Mouse (Mus musculus): ENCODE data around the gene Clybl. TPM values are rescaled to one million over a fixed set of nuclear protein-coding genes. Genes with fewer than 3 reads are reported as not detected.

Gene Clybl
- polyA plus RNA-seq, 1 experiment, result 30.9 TPM

- H3K36me3 ChIP-seq (ENCODE audit: control insufficient read depth, insufficient read depth), result no peaks in the 10 kb centered on the region
- no peak overlapping the region for H3ac ChIP-seq (ENCODE audit: control insufficient read depth, insufficient read length)
- no peaks in the 10 kb centered on the region for H3K27me3 ChIP-seq (ENCODE audit: control insufficient read depth, insufficient read depth, insufficient read length)
- TF ChIP-seq CEBPB (IDR thresholded peaks at IDR 0.05; ENCODE audit: insufficient read depth, poor library complexity, severe bottlenecking), result no peak
- no peak for TF ChIP-seq TCF12 (IDR thresholded peaks at IDR 0.05; ENCODE audit: insufficient read depth, poor library complexity, severe bottlenecking)
- TF ChIP-seq E2F4 (IDR thresholded peaks at IDR 0.05; ENCODE audit: insufficient read depth), result no peak
- no peak for TF ChIP-seq MYOG (IDR thresholded peaks at IDR 0.05; ENCODE audit: control insufficient read depth in 1 of 3, insufficient read depth in 1 of 3, insufficient read length in 2 of 3, low read depth in 2 of 3)
- no peak for TF ChIP-seq REST (IDR thresholded peaks at IDR 0.05; ENCODE audit: insufficient read depth, insufficient read length)
- TF ChIP-seq TCF3 (IDR thresholded peaks at IDR 0.05; ENCODE audit: insufficient read length, low read depth), result no peak
- TF ChIP-seq POLR2A (IDR thresholded peaks at IDR 0.05; ENCODE audit: insufficient read length, low read depth), result no peak
- no peak for TF ChIP-seq USF1 (IDR thresholded peaks at IDR 0.05; ENCODE audit: low read depth)
- no peak for TF ChIP-seq POLR2AphosphoS2 (IDR thresholded peaks at IDR 0.05; ENCODE audit: insufficient read length, low read depth)
- no peak for TF ChIP-seq MAX (IDR thresholded peaks at IDR 0.05; ENCODE audit: low read depth)
- no peak for TF ChIP-seq MYOD1 (IDR thresholded peaks at IDR 0.05; ENCODE audit: control insufficient read depth in 1 of 3, insufficient read length in 2 of 3, low read depth in 2 of 3)
- TF ChIP-seq SRF (IDR thresholded peaks at IDR 0.05; ENCODE audit: control insufficient read depth, insufficient read length, low read depth), result no peak
- H3K4me2 ChIP-seq (ENCODE audit: low read depth), result no peak overlapping the region
- no peak overlapping the region for H3K4me3 ChIP-seq
- H3K79me2 ChIP-seq (ENCODE audit: control insufficient read depth, insufficient read depth), result no peaks in the 10 kb centered on the region
Measured at GRCm38 (mm10) chr14:122315743-122316142, 134.2 kb downstream of the Clybl start.

GRCm38 (mm10) chr14:122322136-122322535, 140.6 kb downstream of the Clybl start:
- H3K79me2 ChIP-seq (ENCODE audit: control insufficient read depth, insufficient read depth), result no peaks in the 10 kb centered on the region
- TF ChIP-seq MAX (IDR thresholded peaks at IDR 0.05; ENCODE audit: low read depth), result no peak
- TF ChIP-seq REST (IDR thresholded peaks at IDR 0.05; ENCODE audit: insufficient read depth, insufficient read length), result peak; percentile 76
- H3ac ChIP-seq (ENCODE audit: control insufficient read depth, insufficient read length), result no peak overlapping the region
- no peaks in the 10 kb centered on the region for H3K27me3 ChIP-seq (ENCODE audit: control insufficient read depth, insufficient read depth, insufficient read length)
- H3K4me2 ChIP-seq (ENCODE audit: low read depth), result no peak overlapping the region
- no peak overlapping the region for H3K4me3 ChIP-seq
- no peaks in the 10 kb centered on the region for H3K36me3 ChIP-seq (ENCODE audit: control insufficient read depth, insufficient read depth)

GRCm38 (mm10) chr14:122323838-122324458, 142.4 kb downstream of the Clybl start:
- no peak for TF ChIP-seq CEBPB (IDR thresholded peaks at IDR 0.05; ENCODE audit: insufficient read depth, poor library complexity, severe bottlenecking)
- TF ChIP-seq USF1 (IDR thresholded peaks at IDR 0.05; ENCODE audit: low read depth), result no peak
- no peak for TF ChIP-seq TCF3 (IDR thresholded peaks at IDR 0.05; ENCODE audit: insufficient read length, low read depth)
- TF ChIP-seq MYOG (IDR thresholded peaks at IDR 0.05; ENCODE audit: control insufficient read depth in 1 of 3, insufficient read depth in 1 of 3, insufficient read length in 2 of 3, low read depth in 2 of 3), result no peak
- no peak for TF ChIP-seq POLR2A (IDR thresholded peaks at IDR 0.05; ENCODE audit: insufficient read length, low read depth)
- TF ChIP-seq SRF (IDR thresholded peaks at IDR 0.05; ENCODE audit: control insufficient read depth, insufficient read length, low read depth), result no peak
- no peak for TF ChIP-seq MAX (IDR thresholded peaks at IDR 0.05; ENCODE audit: low read depth)

GRCm38 (mm10) chr14:122330136-122330535, 148.6 kb downstream of the Clybl start:
- Histone ChIP-seq H3K4me2 (ENCODE audit: low read depth) (no peak overlapping the region), H3K36me3 (ENCODE audit: control insufficient read depth, insufficient read depth) (no peaks in the 10 kb centered on the region), H3K4me3 (no peak overlapping the region), H3K79me2 (ENCODE audit: control insufficient read depth, insufficient read depth) (no peaks in the 10 kb centered on the region), H3ac (ENCODE audit: control insufficient read depth, insufficient read length) (no peak overlapping the region), H3K27me3 (ENCODE audit: control insufficient read depth, insufficient read depth, insufficient read length) (no peaks in the 10 kb centered on the region)
- TF ChIP-seq TCF12 (IDR thresholded peaks at IDR 0.05; ENCODE audit: insufficient read depth, poor library complexity, severe bottlenecking) (no peak), E2F4 (IDR thresholded peaks at IDR 0.05; ENCODE audit: insufficient read depth) (no peak), MYOD1 (IDR thresholded peaks at IDR 0.05; ENCODE audit: control insufficient read depth in 1 of 3, insufficient read length in 2 of 3, low read depth in 2 of 3) (no peak), TCF3 (IDR thresholded peaks at IDR 0.05; ENCODE audit: insufficient read length, low read depth) (no peak), POLR2AphosphoS2 (IDR thresholded peaks at IDR 0.05; ENCODE audit: insufficient read length, low read depth) (no peak), MAX (IDR thresholded peaks at IDR 0.05; ENCODE audit: low read depth) (no peak), MYOG (IDR thresholded peaks at IDR 0.05; ENCODE audit: control insufficient read depth in 1 of 3, insufficient read depth in 1 of 3, insufficient read length in 2 of 3, low read depth in 2 of 3) (no peak), SRF (IDR thresholded peaks at IDR 0.05; ENCODE audit: control insufficient read depth, insufficient read length, low read depth) (no peak)

More at GRCm38 (mm10) chr14:122323838-122324458, 142.4 kb downstream of the Clybl start:
- Histone ChIP-seq H3K36me3 (ENCODE audit: control insufficient read depth, insufficient read depth) (no peaks in the 10 kb centered on the region), H3K79me2 (ENCODE audit: control insufficient read depth, insufficient read depth) (no peaks in the 10 kb centered on the region), H3K4me3 (no peak overlapping the region), H3K27me3 (ENCODE audit: control insufficient read depth, insufficient read depth, insufficient read length) (no peaks in the 10 kb centered on the region), H3ac (ENCODE audit: control insufficient read depth, insufficient read length) (no peak overlapping the region), H3K4me2 (ENCODE audit: low read depth) (no peak overlapping the region)

- no peaks in the 10 kb centered on the region for H3K27me3 ChIP-seq (ENCODE audit: control insufficient read depth, insufficient read depth, insufficient read length)
- H3K4me2 ChIP-seq (ENCODE audit: low read depth), result no peak overlapping the region
- H3K79me2 ChIP-seq (ENCODE audit: control insufficient read depth, insufficient read depth), result no peaks in the 10 kb centered on the region
- H3K4me3 ChIP-seq, result no peak overlapping the region
- TF ChIP-seq MYOD1 (IDR thresholded peaks at IDR 0.05; ENCODE audit: control insufficient read depth in 1 of 3, insufficient read length in 2 of 3, low read depth in 2 of 3), result no peak
- no peak for TF ChIP-seq POLR2AphosphoS2 (IDR thresholded peaks at IDR 0.05; ENCODE audit: insufficient read length, low read depth)
- no peak for TF ChIP-seq CEBPB (IDR thresholded peaks at IDR 0.05; ENCODE audit: insufficient read depth, poor library complexity, severe bottlenecking)
- no peak for TF ChIP-seq TCF12 (IDR thresholded peaks at IDR 0.05; ENCODE audit: insufficient read depth, poor library complexity, severe bottlenecking)
- no peaks in the 10 kb centered on the region for H3K36me3 ChIP-seq (ENCODE audit: control insufficient read depth, insufficient read depth)
- no peak overlapping the region for H3ac ChIP-seq (ENCODE audit: control insufficient read depth, insufficient read length)
Measured at GRCm38 (mm10) chr14:122330716-122331115, 149.2 kb downstream of the Clybl start.
